Mouse (Mus musculus) myocyte (in vitro differentiated cells): ENCODE measurements around the gene Sema5a.
"Not testable (repeated sequence)": the region's sequence is repeated elsewhere in the genome, so short reads cannot be mapped to it uniquely, and the experiment has no call there.

Experiments
- CEBPB ChIP-seq: IDR thresholded peaks from 2 replicates; pipeline ENCODE4 v1.6.1; 2011; ENCODE audit warnings: mild to moderate bottlenecking, moderate library complexity; ENCODE audit not compliant: poor library complexity, insufficient read depth, severe bottlenecking
- E2F4 ChIP-seq: IDR thresholded peaks from one replicate; pipeline ENCODE4 v1.6.1; 2011; ENCODE audit warnings: mild to moderate bottlenecking, control low read depth, moderate library complexity; ENCODE audit not compliant: insufficient read depth
- MAX ChIP-seq: IDR thresholded peaks from one replicate; pipeline ENCODE4 v1.6.1; 2011; ENCODE audit warnings: low read depth, mild to moderate bottlenecking, control low read depth
- MYOD1 ChIP-seq, 3 experiments: IDR thresholded peaks; one replicate each; pipeline ENCODE4 v1.6.1; 2011; ENCODE audit warnings: control low read depth in 2 of 3, low read depth in 2 of 3, mild to moderate bottlenecking in 2 of 3, moderate library complexity in 1 of 3; ENCODE audit not compliant: insufficient read length in 2 of 3, control insufficient read depth in 1 of 3
- MYOG ChIP-seq, 3 experiments: IDR thresholded peaks; one replicate each; pipeline ENCODE4 v1.6.1; 2011; ENCODE audit warnings: control low read depth in 2 of 3, low read depth in 2 of 3, mild to moderate bottlenecking in 2 of 3; ENCODE audit not compliant: insufficient read length in 2 of 3, control insufficient read depth in 1 of 3, insufficient read depth in 1 of 3
- POLR2A ChIP-seq: IDR thresholded peaks from one replicate; pipeline ENCODE4 v1.6.1; 2011; ENCODE audit warnings: low read depth, mild to moderate bottlenecking, control low read depth, moderate library complexity; ENCODE audit not compliant: insufficient read length
- POLR2AphosphoS2 ChIP-seq: IDR thresholded peaks from one replicate; pipeline ENCODE4 v1.6.1; 2011; ENCODE audit warnings: low read depth, control low read depth; ENCODE audit not compliant: insufficient read length
- REST ChIP-seq: IDR thresholded peaks from one replicate; pipeline ENCODE4 v1.6.1; 2011; ENCODE audit warnings: mild to moderate bottlenecking, control low read depth, moderate library complexity; ENCODE audit not compliant: insufficient read depth, insufficient read length
- SRF ChIP-seq: IDR thresholded peaks from one replicate; pipeline ENCODE4 v1.6.1; 2011; ENCODE audit warnings: low read depth; ENCODE audit not compliant: control insufficient read depth, insufficient read length
- TCF12 ChIP-seq: IDR thresholded peaks from one replicate; pipeline ENCODE4 v1.6.1; 2011; ENCODE audit warnings: mild to moderate bottlenecking, control low read depth; ENCODE audit not compliant: poor library complexity, insufficient read depth, severe bottlenecking
- TCF3 ChIP-seq: IDR thresholded peaks from one replicate; pipeline ENCODE4 v1.6.1; 2011; ENCODE audit warnings: low read depth, control low read depth; ENCODE audit not compliant: insufficient read length
- USF1 ChIP-seq: IDR thresholded peaks from one replicate; pipeline ENCODE4 v1.6.1; 2011; ENCODE audit warnings: low read depth, mild to moderate bottlenecking, control low read depth, moderate library complexity

DNA sequence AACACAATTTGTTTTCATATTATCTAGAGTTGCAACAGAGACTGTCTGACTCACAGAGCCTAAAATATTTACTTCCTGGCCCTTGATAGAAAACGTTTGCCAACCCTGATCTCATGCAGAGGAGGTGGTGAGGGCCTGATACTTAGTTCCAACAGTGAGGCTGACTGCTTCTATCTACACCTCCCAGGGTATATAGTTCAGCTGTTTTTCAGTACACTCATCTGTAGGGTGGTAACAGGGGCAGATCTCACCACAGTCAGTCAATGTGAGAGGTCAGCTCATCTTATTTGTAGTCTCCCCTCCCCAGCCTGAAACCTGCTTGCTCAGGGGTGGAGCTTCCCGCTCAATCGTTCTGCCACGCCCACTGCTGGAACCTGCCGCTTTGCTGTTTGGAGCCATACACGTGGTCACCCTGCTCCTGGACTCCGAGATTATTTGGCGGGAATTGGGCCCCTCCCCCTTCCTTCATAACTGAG, 11.9 kb upstream of the Sema5a start:
- TF ChIP-seq MYOG (IDR thresholded peaks at IDR 0.05; ENCODE audit: control insufficient read depth in 1 of 3, insufficient read depth in 1 of 3, insufficient read length in 2 of 3, low read depth in 2 of 3) (peak in 1 of 3 experiments; percentile 10), CEBPB (peak; percentile 73; the same call in 1 of the 2 replicates)
- not testable (repeated sequence) for TF ChIP-seq POLR2A; USF1; POLR2AphosphoS2; MYOD1 (IDR thresholded peaks at IDR 0.05; ENCODE audit: control insufficient read depth in 1 of 3, insufficient read length in 2 of 3, low read depth in 2 of 3); MAX; E2F4; REST; TCF3; TCF12; SRF
